Mouse (Mus musculus) adrenal gland, postnatal 10 days (tissue): ENCODE measurements around the gene Slc16a11. TPM values are rescaled to one million over a fixed set of nuclear protein-coding genes. Genes with fewer than 3 reads are reported as not detected.

Experiments
- DNase-seq: peaks from one replicate; pipeline ENCODE4 v3.0.0; 2021; ENCODE audit warnings: mixed read lengths
- total RNA-seq, 2 experiments: library from RNA; stranded (reverse); gene quantifications; 2 replicates each; pipeline ENCODE4 v1.2.3; 2021

Gene Slc16a11
- total RNA-seq, 2 experiments from 2014 or later: 1.3 to 2.5 TPM

DNA sequence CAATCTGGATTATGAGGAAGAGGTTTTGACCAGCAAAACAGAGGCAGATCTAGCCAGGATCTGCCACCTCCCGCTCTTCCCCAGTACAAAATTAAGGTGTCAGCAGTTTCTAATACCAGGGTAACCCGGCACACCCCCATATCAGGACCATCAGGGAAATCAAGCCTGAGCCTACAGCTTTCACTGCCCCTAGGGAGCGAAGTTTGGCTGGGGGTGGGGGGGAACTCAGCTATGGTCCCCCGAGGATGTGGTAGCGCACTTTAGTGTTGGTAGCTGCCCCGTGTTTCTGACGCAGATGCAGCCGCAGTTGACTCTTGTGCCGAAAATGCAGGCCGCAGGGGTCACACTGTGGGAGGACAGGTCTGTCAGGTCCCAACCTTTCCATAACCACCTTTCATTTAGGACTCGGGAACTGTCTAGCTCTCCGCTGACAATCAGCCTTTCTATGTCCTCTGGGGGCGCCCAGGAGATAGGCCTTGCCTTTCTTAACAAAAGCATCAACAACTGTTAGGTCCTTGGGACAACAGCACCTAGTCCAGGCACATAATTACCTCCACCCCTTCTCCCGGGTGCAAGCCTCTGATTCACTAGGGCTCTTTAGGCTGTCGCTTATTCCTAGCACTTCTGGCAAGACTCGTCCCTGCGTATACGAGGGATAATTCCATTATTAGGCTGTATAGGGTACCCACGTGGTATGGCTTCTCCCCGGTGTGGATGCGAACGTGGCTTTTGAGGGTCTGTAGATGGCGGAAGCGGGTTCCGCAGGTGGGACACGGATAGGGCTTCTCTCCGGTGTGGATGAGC lies 13.4 kb downstream of the Slc16a11 start:
- no peak for DNase-seq

DNA sequence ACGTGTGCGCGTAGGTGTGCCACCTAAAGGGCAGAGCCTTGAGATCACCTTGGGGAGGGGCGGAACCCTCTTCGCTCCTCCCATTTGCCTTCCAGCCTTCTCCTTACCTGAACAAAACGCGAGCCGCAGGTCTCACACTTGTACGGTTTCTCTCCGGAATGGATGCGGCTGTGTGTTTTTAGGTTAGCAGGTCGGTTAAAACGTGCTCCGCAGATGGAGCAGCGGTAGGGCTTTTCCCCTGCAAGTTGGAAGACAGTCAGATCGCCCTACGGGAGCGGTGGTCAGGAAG lies 14.0 kb downstream of the Slc16a11 start:
- no peak for DNase-seq

GRCm38 (mm10) chr11:70227126-70227525 lies 14.6 kb downstream of the Slc16a11 start:
- DNase-seq: no peak

DNA sequence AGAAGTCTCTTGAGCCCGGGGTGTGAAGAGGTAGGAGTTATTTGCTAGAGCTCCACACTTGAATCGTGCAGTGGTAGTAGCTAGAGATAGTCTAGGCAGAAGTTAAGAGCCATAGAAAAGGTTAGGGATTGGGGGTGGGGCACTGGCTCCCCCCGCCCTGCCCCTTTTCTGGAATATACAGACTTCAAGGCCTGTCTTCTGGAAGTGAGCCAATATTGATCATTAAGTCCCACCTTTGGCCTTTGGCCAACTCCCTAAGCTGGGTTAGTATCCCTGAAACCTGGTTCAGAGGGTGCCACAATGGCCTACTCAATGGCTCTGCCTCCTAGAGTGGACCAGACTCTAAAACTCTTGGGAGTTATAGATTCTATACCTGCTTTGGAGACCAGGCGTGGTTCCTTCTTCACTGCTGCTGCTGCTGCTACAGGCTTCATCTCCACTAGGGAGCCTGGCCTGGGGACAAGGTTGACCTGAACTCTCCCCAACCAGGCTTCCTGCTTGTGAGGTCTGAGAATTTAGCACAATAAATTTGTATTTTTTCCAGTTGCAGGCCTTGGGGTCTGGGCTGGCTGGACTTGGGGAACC lies 15.2 kb downstream of the Slc16a11 start:
- no peak for DNase-seq

- peak; percentile 89 for DNase-seq
Observed at GRCm38 (mm10) chr11:70228828-70229227, 16.3 kb downstream of the Slc16a11 start.

DNA sequence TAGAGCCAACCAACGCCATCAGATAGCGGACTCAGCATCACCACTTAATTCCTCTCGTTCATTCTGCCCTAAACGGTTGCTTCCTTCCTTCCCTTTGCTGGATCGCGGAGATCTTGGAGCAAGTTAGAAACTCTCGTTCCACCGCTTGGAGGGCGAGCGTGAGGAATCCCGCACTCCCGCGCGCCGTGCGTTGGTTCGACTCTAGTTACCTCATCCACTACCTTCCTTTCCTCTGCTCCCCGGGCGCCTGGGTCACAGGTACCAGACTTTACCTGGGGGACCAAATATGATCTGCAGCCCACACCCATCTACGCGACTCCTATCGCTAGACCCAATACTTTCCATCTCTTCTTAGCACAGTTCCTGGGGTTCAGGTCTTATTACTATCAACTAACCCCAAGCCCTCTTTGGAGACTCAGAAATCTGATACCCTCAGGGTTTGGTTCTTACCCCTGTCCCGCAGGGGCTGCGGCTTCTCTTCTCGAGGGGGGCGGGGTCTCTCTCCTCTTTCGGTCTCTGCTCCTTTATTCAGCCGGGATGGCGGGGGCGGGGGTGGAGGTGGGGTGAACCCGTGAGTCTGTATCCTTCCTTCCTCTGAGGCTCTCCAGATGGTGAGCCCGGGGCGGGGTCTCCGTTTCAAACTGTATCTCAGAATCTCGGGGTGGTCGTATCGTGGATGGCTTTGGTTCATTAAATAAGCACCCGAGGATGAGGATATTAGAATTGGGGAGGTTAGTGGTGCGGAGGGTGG lies 16.9 kb downstream of the Slc16a11 start, which contains the start of gene Bcl6b:
Gene Bcl6b (minus strand): TSS at position 539 of the 751 bp plus-strand sequence.
- peak; percentile 47 for DNase-seq

- peak; percentile 91 for DNase-seq
Observed at GRCm38 (mm10) chr11:70230239-70230727, 17.7 kb downstream of the Slc16a11 start.

DNA sequence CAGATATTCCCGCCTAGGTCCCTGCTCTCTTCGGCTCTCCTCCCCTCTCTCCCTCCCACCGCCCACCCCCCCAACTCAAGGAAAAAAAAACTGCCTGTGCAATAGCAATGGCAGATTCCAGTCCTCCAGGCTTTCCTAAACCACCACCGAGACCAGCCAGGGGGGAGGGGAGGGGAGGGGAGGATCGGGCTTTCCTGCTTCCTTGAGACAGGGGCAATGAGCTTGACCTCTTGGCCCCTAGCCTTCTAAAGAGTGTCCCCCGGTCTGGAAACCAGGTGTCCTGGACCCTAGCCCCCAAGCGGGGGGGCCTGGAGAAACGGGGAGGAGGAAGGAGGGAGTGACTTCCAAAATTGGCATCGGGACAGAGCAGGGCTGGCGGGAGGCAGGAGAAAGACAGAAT lies 20.0 kb downstream of the Slc16a11 start:
- peak; percentile 74 for DNase-seq

DNA sequence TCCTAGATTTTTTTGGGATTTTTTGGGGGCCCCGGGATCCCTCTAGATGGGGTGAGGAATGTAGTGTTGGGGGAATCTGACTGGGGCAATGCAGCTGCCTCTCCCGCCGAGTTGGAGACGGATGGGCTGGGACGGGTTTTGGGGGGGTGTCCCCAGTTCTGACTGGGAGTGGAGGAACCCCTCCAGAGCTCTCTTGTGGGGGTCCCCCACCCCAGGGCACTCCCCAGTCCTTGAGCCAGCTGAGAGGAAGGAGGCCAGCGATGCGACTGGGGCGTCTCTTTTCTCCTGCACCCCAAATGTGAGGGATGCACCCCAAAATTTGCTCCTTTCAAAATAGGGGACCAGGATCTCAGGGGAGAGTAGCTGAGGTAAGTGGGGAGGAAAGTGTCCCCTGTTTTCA lies 20.5 kb downstream of the Slc16a11 start:
- no peak for DNase-seq

GRCm38 (mm10) chr11:70234037-70234436 lies 21.5 kb downstream of the Slc16a11 start:
- DNase-seq: no peak

DNA sequence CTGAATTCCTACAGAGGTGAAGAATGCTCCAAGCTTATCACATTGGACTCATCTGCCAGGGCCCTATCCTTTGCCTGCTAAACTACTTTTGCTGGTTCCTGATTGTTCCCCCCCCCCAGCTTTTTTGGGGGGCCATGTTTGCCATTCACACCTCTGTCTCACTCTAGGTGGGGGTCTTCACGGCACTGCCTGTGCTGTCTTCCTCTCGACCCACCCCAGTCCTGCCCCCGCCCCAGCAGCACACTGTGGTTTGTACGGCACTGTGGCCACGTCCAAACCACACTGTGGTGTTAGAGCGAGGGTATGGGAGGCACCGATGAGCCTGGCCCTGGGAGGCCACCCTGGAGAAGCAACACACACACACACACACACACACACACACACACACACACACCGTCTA lies 21.9 kb downstream of the Slc16a11 start:
- DNase-seq: no peak

DNA sequence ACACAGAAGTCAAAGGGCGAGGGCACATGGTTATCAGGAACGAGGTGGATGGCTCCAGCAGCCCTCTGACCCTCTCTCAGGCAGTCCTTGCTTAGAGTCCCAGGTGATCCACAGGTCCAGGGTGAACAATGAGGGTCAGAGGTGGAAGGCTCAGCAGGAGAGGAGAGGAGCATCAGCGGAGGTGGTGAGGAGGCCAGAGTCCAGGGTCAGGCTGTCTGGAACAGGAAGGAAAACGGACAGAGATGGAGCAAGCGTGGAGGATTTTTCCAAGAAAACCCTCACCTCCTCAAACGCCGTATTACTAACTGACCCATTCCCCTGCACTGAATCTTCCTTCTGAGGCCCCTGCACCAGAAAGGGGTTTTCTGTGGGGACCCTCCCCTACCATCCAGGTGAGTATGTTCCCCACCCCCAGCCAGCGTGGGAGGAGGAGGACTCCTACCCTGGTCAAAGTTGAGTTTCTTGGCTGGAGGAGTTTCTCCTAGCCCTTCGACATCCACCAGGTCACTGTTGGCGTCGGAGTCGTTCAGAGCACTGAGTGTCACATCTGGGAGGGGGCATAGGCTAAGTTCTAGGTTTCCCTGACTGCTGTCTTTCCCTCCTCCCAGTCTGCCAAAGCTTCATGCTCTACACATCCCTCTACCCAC lies 22.8 kb downstream of the Slc16a11 start:
- no peak for DNase-seq

GRCm38 (mm10) chr11:70236717-70237116 lies 24.2 kb downstream of the Slc16a11 start:
- DNase-seq: no peak

- peak; percentile 99 for DNase-seq
Observed at GRCm38 (mm10) chr11:70237457-70238167, 25.1 kb downstream of the Slc16a11 start, which contains the start of gene 0610010K14Rik. 0610010K14Rik (minus strand) TSS chr11:70237914.

DNA sequence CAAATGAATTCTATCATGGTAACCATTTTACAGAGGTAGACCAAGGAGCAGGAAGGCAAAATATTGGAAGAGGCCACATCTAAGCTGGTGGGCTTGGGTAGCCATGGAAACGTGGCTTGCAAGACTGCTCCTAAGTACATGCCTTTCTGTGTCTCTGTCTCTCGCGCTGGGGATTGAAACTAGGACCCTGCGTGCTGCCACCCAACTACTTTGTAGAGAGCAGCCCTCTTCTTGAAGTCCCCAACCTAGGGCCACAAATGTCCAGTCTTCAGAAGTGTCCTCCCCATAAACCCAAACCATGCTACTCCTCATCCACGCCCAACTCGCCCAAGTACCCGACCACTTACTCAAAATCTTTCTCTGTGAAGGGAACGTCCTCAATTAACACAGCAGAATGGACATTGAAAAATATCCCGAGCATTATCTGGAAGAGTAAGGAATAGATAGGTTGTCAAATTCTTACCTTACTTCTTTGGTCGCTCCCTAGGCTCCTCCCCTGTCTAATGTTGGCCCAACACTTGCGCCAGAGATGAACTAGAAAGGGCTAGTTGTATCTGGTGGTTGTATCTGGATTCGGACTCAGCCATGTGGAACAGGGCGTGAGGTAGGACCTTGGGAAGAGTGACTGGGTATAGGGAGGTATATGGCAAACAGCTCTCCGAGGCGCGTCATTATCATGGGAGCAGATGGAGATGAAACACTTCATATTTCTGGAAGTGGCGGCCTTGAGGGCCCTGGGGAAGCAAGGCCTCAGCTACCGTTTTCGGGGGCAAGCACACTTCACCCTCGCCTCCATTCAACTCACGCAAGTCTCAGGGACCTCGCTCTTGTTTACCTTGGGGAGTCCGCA lies 26.3 kb downstream of the Slc16a11 start:
- DNase-seq: peak; percentile 36

DNA sequence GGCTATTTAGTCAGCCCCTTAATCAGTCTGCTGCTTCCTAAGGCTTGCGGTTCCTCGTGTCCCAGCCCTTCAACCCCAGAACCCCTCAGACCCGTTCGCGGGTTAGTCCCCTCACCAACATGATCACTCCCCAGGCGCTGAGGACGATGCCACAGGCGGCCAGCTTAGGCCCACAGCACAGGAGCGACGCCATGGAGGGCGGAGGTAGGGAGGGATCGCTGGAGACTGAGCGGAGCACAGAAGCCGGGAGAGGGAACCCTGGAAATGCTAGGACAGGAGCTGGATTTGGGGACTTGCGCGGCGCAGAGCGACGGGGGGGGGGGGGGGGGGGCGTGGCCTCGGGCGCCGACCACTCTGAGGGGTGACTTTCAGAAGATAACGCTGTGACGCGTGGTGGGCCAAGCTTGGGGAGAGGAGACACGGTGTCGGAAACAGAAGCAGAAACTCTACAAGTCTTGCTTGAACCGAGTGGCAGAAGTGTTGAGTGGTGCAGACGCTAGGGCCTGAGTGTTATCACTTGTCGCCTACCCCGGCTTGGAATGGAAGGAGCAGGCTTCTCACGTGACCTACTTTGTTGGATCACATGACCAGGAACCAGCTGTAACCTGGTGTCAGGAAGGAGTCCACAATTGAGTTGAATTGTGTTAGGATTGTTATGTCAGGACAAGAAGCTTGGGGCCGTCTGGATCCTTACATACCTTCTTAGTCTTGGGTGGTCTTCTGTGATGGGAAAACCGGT lies 27.2 kb downstream of the Slc16a11 start, which contains the start of the genes Gm21988 and Rnasek:
Gene Gm21988 (minus strand): TSS at position 290 of the 739 bp plus-strand sequence.
Gene Rnasek (minus strand): TSS at position 302 of the 739 bp plus-strand sequence.
- peak; percentile 83 for DNase-seq

DNA sequence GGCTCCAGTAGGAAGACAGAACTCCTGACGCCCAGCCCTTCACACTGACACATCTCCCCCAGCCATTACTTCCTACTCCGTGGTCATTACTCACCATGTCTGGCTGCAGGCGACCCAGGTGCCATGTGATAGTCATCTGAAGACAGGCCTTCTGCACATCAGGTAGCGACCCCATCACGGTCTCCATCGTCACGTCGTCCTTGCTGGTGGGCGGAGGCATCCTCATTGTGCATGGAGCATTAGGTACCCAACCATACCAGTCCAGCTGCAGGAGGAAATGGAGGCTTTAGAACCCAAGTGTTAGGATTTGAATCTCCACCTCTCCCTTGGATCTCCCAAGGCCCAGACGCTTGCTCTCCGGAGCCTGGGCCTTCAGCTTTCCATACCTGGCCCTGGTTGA lies 30.0 kb downstream of the Slc16a11 start:
- DNase-seq: no peak

DNA sequence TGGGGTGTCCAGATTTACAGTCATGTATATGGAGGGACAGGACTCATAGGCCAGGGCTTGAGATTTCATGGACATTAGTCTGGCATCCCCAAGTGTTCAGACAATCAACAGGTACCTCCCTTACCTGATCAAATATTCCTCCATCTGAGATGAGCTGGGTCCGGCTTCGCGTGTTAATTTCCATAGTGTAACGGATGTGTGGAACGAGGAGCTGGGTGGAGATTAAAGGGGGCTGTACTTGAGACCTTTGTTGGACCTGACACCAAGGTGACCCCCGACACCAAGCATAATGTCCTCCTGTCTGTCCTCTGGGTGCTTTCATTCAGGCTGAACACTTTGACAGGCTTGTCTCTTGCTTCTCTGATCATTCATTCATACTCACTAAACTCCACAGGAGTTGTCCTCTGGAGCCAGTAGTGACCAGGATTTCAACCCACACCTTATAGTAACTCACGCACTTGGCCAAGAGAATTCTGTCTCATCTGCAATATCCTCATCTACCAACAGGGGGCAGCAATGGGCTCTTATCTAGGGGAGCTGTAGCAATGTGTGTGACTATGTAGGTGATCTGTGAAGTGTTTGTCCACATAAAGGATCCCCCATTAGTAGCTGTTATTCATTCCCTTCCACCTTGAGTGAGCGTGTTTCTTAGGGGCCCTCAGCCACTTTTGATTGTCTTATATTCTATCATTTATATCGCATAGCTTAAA lies 34.7 kb downstream of the Slc16a11 start:
- peak; percentile 88 for DNase-seq

GRCm38 (mm10) chr11:70250150-70250549 lies 37.6 kb downstream of the Slc16a11 start:
- DNase-seq: no peak
